Mouse (Mus musculus) midbrain, embryonic 15.5 days (tissue): ENCODE results near the gene Stx11. TPM values are rescaled to one million over a fixed set of nuclear protein-coding genes. Genes with fewer than 3 reads are reported as not detected.
A peak's percentile ranks its signal among the peaks of the same experiment; 100 is the strongest.

ENCODE experiments used
- ATAC-seq: fragments of 200-750 bp; cut with Nextera tagmentation; replicated peaks from 2 replicates; pipeline ENCODE4 v1.8.0; 2017; ENCODE audit warnings: moderate TSS enrichment
- H3K27ac ChIP-seq: fragments of 300-500 bp; sonication (generic); 2 replicates; pipeline ENCODE4 v1.5.1; 2015; ENCODE audit warnings: mild to moderate bottlenecking, inconsistent platforms
- H3K27me3 ChIP-seq: fragments of 300-500 bp; sonication (generic); replicated peaks from 2 replicates; pipeline ENCODE4 v1.6.1; 2015; ENCODE audit warnings: inconsistent platforms
- H3K36me3 ChIP-seq: fragments of 300-500 bp; sonication (generic); replicated peaks from 2 replicates; pipeline ENCODE4 v1.6.1; 2015; ENCODE audit warnings: inconsistent platforms
- H3K4me1 ChIP-seq: fragments of 300-500 bp; sonication (generic); 2 replicates; pipeline ENCODE4 v1.6.1; 2015; ENCODE audit warnings: inconsistent platforms
- H3K4me2 ChIP-seq: fragments of 300-500 bp; sonication (generic); 2 replicates; pipeline ENCODE4 v1.6.1; 2015; ENCODE audit warnings: inconsistent platforms, mild to moderate bottlenecking, moderate library complexity
- H3K4me3 ChIP-seq: fragments of 300-500 bp; sonication (generic); 2 replicates; pipeline ENCODE4 v1.5.1; 2015; ENCODE audit warnings: mild to moderate bottlenecking, inconsistent platforms
- H3K9ac ChIP-seq: fragments of 300-500 bp; sonication (generic); 2 replicates; pipeline ENCODE4 v1.6.1; 2015; ENCODE audit warnings: mild to moderate bottlenecking, inconsistent platforms
- H3K9me3 ChIP-seq: fragments of 300-500 bp; sonication (generic); 2 replicates; pipeline ENCODE4 v1.6.1; 2016; ENCODE audit warnings: inconsistent platforms
- WGBS: fragments of 180-500 bp; shearing (Covaris S2); methylation state at CpG from one replicate; pipeline ENCODE4 v1.1.7; 2015; ENCODE audit warnings: mixed read lengths; 5-methylcytosine and 5-hydroxymethylcytosine counted together
- polyA plus RNA-seq: library from polyadenylated mRNA; unstranded; fragments of >200 nt; fragmentation: Nextera tagmentation; extraction: Ambion mirVana; gene quantifications from 2 replicates; pipeline ENCODE4 v1.2.1, GENCODE M21; 2015

The Stx11 gene
- polyA plus RNA-seq, 1 experiment from 2014 or later: 1.4 TPM

- H3K27ac ChIP-seq: peak overlapping the region; percentile 84
- peak overlapping the region; percentile 52 for H3K9ac ChIP-seq
These were observed 41.3 kb downstream of the Stx11 start for GRCm38 (mm10) chr10:12922574-12923353.

GRCm38 (mm10) chr10:12922077-12922573 lies 42.0 kb downstream of the Stx11 start:
- 2% methylated on average over 13 of the region's 13 CpGs for WGBS
- ATAC-seq: no peak; the same call in 1 of the 2 replicates

More at GRCm38 (mm10) chr10:12922574-12923353, 41.3 kb downstream of the Stx11 start:
- ATAC-seq: peak; percentile 98
- Histone ChIP-seq H3K4me1 (peaks cover 7% of the 10 kb centered on the region), H3K4me2 (peak overlapping the region; percentile 54), H3K27me3 (no peaks in the 10 kb centered on the region), H3K9me3 (no peaks in the 10 kb centered on the region), H3K4me3 (peak overlapping the region; percentile 75), H3K36me3 (no peaks in the 10 kb centered on the region)
- WGBS: under 1% methylated on average over 55 of the region's 55 CpGs

GRCm38 (mm10) chr10:12921551-12922040 lies 42.5 kb downstream of the Stx11 start:
- no peak for ATAC-seq
- Histone ChIP-seq H3K4me1 (peaks cover 7% of the 10 kb centered on the region), H3K27ac (no peak overlapping the region), H3K4me3 (peak overlapping the region; percentile 75), H3K9ac (no peak overlapping the region), H3K9me3 (no peaks in the 10 kb centered on the region), H3K27me3 (no peaks in the 10 kb centered on the region), H3K4me2 (peak overlapping the region; percentile 54), H3K36me3 (no peaks in the 10 kb centered on the region)
- WGBS: 50% methylated on average over 11 of the region's 11 CpGs

More at GRCm38 (mm10) chr10:12922077-12922573, 42.0 kb downstream of the Stx11 start:
- peaks cover 7% of the 10 kb centered on the region for H3K4me1 ChIP-seq
- peak overlapping the region; percentile 75 for H3K4me3 ChIP-seq
- H3K27ac ChIP-seq: peak overlapping the region; percentile 84; the same call in 1 of the 2 replicates
- H3K4me2 ChIP-seq: peak overlapping the region; percentile 54
- 0 out of 2 replicates have a peak overlapping the region, but pooled peaks have one; percentile 28 for H3K9ac ChIP-seq
- H3K36me3 ChIP-seq: no peaks in the 10 kb centered on the region
- H3K27me3 ChIP-seq: no peaks in the 10 kb centered on the region
- no peaks in the 10 kb centered on the region for H3K9me3 ChIP-seq

DNA sequence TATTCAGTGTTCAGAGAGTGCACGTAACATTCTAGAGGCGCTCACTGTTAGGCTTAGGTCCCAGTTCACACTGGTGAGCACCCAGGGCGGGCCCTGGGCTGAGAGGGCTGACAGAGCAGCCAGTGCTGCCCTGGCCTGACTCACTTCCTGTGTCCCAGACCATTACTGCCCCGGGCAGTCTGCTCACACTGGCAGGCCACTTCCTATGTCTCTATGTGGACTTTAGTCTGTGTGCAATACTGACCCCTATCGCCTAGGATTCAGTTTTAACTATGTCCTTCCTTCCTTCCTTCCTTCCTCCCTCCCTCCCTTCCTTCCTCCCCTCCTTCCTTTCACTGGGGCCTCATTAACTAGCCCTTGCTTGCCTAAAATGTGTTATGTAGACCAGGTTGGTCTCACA lies 44.8 kb downstream of the Stx11 start:
- H3K4me2 ChIP-seq: no peak overlapping the region
- 42% methylated on average over 5 of the region's 5 CpGs for WGBS
- H3K9me3 ChIP-seq: no peaks in the 10 kb centered on the region
- H3K4me1 ChIP-seq: peaks cover 7% of the 10 kb centered on the region
- no peaks in the 10 kb centered on the region for H3K36me3 ChIP-seq
- no peak overlapping the region for H3K27ac ChIP-seq
- ATAC-seq: no peak
- no peak overlapping the region for H3K9ac ChIP-seq
- no peak overlapping the region for H3K4me3 ChIP-seq
- no peaks in the 10 kb centered on the region for H3K27me3 ChIP-seq

- Histone ChIP-seq H3K27ac (no peak overlapping the region), H3K36me3 (no peaks in the 10 kb centered on the region), H3K4me3 (no peak overlapping the region), H3K9me3 (no peaks in the 10 kb centered on the region), H3K9ac (no peak overlapping the region), H3K4me1 (no peaks in the 10 kb centered on the region), H3K27me3 (no peaks in the 10 kb centered on the region), H3K4me2 (no peak overlapping the region)
- WGBS: 17% methylated on average over 1 of the region's 1 CpGs
- ATAC-seq: no peak
These were observed 46.5 kb downstream of the Stx11 start for GRCm38 (mm10) chr10:12917626-12918025.

DNA sequence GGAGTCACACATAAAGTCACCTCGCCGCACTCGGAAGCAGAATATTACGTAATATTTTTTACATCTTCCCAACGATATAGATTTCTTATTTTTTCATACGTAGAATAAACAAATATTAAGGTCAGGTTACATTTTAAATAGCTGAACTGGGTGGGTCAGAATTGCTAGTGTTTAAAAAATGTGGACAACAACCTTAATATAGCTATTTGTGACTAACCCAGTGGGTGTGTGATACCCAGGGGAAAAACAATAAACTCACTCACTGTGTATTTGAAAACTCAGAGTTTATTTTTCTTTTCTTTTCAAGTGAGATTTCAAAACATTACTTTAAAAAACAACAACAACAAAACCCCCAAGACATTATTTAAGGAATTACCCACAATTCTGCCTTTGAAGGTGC lies 47.7 kb downstream of the Stx11 start:
- no peak overlapping the region for H3K9ac ChIP-seq
- no peaks in the 10 kb centered on the region for H3K4me1 ChIP-seq
- H3K9me3 ChIP-seq: no peaks in the 10 kb centered on the region
- H3K27ac ChIP-seq: no peak overlapping the region
- no peak overlapping the region for H3K4me3 ChIP-seq
- no peaks in the 10 kb centered on the region for H3K36me3 ChIP-seq
- ATAC-seq: no peak
- 90% methylated on average over 6 of the region's 6 CpGs for WGBS
- no peak overlapping the region for H3K4me2 ChIP-seq
- no peaks in the 10 kb centered on the region for H3K27me3 ChIP-seq

DNA sequence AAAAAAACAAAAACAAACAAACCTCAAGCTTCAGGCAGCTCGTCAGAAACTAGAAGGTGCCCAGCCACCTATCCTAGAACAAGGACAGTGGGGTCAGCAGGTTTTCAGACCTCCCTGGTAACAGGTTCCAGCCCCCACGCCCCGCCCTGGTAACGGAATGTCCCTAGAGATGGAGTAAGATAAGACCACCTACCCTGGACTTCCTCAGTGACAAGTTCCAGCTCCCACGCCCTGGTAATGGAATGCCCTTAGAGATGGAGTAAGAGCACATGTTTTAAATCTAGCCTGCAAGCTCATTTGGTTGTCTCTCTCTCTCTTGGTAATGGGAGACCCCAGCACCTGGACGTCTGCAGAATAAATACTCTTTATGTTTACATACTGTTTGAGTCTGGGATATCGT lies 48.3 kb downstream of the Stx11 start:
- Histone ChIP-seq H3K36me3 (no peaks in the 10 kb centered on the region), H3K9ac (no peak overlapping the region)

GRCm38 (mm10) chr10:12914203-12914602 lies 49.9 kb downstream of the Stx11 start:
- no peaks in the 10 kb centered on the region for H3K36me3 ChIP-seq
- H3K4me2 ChIP-seq: no peak overlapping the region
- ATAC-seq: no peak
- H3K4me1 ChIP-seq: no peaks in the 10 kb centered on the region
- no peaks in the 10 kb centered on the region for H3K27me3 ChIP-seq
- 96% methylated on average over 1 of the region's 1 CpGs for WGBS
- H3K9ac ChIP-seq: no peak overlapping the region
- H3K4me3 ChIP-seq: no peak overlapping the region
- H3K27ac ChIP-seq: no peak overlapping the region
- H3K9me3 ChIP-seq: no peaks in the 10 kb centered on the region

More for the DNA sequence above, 48.3 kb downstream of the Stx11 start:
- Histone ChIP-seq H3K4me1 (no peaks in the 10 kb centered on the region), H3K4me2 (no peak overlapping the region), H3K27ac (no peak overlapping the region), H3K4me3 (no peak overlapping the region), H3K9me3 (no peaks in the 10 kb centered on the region), H3K27me3 (no peaks in the 10 kb centered on the region)
- WGBS: 84% methylated on average over 7 of the region's 7 CpGs
- ATAC-seq: no peak

DNA sequence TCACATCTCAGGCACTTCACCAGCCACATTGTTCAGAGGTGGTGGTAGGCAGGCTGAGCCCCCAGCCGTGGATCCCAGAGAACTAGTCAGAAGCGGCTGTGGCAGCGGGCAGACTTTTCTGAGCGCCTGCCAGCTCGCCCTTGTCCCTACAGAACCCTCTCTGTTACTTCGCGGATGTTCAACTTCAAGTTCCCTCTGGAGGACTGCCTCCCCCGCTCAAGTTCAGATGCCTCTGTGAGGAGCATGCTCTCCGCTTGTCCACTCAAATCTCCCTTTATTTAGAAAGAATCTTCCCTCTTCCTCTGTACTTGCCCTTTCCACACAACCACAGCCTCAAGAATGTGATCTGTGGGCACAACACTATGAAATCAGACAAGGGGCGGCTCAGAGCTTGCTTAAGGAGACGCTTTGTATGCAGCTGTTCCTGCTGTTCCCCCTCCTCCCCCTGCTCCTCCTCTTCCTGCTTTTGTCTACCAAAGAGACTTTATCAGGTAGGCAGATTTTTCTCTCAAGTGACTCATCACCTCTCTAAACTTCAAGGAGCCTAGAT lies 52.0 kb downstream of the Stx11 start:
- WGBS: 51% methylated on average over 11 of the region's 11 CpGs
- Histone ChIP-seq H3K27me3 (no peaks in the 10 kb centered on the region), H3K36me3 (no peaks in the 10 kb centered on the region), H3K27ac (no peak overlapping the region), H3K4me1 (no peaks in the 10 kb centered on the region), H3K9ac (no peak overlapping the region), H3K9me3 (no peaks in the 10 kb centered on the region), H3K4me3 (no peak overlapping the region), H3K4me2 (peak overlapping the region; percentile 12; the same call in 1 of the 2 replicates)
- ATAC-seq: 0 out of 2 replicates have a peak, but pooled peaks have one; percentile 37

DNA sequence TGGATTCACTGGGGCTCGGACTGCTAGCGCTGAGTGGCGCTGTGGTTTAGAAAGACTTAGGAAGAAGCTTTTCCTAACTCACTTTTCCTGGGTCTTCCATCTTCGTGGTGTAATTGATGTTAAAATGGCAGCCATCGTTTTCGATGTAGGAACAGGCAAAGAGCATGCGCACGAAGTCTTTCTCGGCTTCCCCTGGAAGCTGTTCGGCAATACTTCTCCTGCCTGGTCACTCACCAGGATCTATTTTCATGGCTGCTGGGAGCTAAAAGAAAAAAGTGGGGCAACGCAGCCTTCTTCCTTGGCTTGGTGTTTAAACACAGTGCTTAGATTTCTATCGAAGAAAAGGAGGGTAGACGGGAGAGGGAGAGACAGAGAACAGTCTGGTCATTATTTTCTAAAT lies 52.6 kb downstream of the Stx11 start:
- Histone ChIP-seq H3K4me3 (no peak overlapping the region), H3K9me3 (no peaks in the 10 kb centered on the region), H3K27ac (no peak overlapping the region), H3K36me3 (no peaks in the 10 kb centered on the region), H3K9ac (no peak overlapping the region), H3K4me2 (no peak overlapping the region), H3K27me3 (no peaks in the 10 kb centered on the region), H3K4me1 (no peaks in the 10 kb centered on the region)
- ATAC-seq: no peak
- 89% methylated on average over 13 of the region's 13 CpGs for WGBS

GRCm38 (mm10) chr10:12909891-12910290 lies 54.2 kb downstream of the Stx11 start:
- no peak overlapping the region for H3K4me2 ChIP-seq
- H3K4me1 ChIP-seq: no peaks in the 10 kb centered on the region
- no peak overlapping the region for H3K4me3 ChIP-seq
- H3K9ac ChIP-seq: no peak overlapping the region
- ATAC-seq: no peak
- H3K27ac ChIP-seq: no peak overlapping the region
- no peaks in the 10 kb centered on the region for H3K9me3 ChIP-seq
- 93% methylated on average over 2 of the region's 2 CpGs for WGBS
- no peaks in the 10 kb centered on the region for H3K36me3 ChIP-seq
- no peaks in the 10 kb centered on the region for H3K27me3 ChIP-seq

GRCm38 (mm10) chr10:12909179-12909578 lies 54.9 kb downstream of the Stx11 start:
- Histone ChIP-seq H3K4me2 (no peak overlapping the region), H3K36me3 (no peaks in the 10 kb centered on the region), H3K9ac (no peak overlapping the region), H3K4me1 (no peaks in the 10 kb centered on the region), H3K9me3 (no peaks in the 10 kb centered on the region), H3K27ac (no peak overlapping the region), H3K4me3 (no peak overlapping the region), H3K27me3 (no peaks in the 10 kb centered on the region)
- WGBS: 22% methylated on average over 1 of the region's 1 CpGs
- no peak for ATAC-seq
